Mouse (Mus musculus) liver, adult 10 weeks (tissue): ENCODE data around the gene Sla2. TPM values are rescaled to one million over a fixed set of nuclear protein-coding genes. Genes with fewer than 3 reads are reported as not detected.

Experiments
- polyA plus RNA-seq: library from polyadenylated mRNA; stranded (reverse); fragments of 350-450 nt; fragmentation: Illumina TruSeq; extraction: RNeasy Lipid Tissue Mini Kit (QIAGEN cat#74804); gene quantifications from one replicate; pipeline ENCODE4 v1.2.3, GENCODE M21; 2014; ENCODE audit warnings: low read depth, low replicate concordance

The Sla2 gene
- polyA plus RNA-seq = not detected

DNA sequence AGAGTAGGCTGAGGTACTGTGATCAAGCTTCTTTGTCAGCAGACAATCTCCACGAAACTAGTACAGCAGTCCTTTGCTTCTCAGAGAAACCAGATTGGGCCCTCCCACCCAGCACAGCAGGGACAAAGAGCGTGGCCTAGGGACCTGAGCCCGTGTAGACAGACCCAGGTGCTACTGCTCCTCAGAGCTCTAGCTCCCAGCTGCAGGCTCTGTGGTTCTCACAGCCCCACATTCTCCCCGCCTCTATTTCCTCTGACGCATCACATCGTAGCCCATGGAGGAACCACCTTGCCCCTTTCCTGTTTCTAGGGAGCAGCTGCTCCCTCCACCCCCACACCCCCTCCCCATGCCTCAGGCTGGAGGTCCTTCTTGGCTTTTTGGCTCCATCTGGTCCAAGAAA lies at the start of gene Sla2:
Gene Sla2 (minus strand): TSS at position 176 of the 400 bp plus-strand sequence.

DNA sequence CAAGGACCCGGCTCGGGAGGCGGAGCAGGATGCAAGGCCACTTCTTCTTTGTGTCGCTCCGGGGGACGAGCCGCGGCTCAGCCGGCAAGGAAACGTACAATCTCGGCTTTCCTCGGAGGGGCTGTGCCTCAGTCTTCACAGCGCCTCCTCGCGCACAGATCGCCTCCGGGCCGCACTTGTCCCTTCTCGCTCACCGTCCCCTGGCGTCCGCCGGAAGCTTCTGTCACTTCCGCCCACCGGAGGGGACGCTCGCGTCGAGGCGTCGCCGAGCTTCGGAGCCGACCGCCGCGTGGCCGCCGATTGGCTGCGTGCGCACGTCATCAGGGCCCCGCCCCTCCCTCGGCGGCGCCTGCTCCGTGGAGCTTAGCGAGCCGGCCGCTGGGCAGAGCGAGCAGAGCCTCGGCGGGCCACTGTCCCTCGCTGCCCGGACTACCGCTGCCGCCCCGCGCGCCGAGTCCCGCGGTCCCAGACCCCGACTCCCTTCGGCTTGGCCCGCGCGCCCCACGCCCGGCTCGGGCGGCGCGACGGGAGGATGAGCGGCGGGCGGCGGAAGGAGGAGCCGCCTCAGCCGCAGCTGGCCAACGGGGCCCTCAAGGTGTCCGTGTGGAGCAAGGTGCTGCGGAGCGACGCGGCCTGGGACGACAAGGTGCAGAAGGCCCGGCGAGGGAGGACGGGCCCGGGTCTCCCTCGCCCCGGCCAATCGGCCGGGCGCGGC lies 24.1 kb downstream of the Sla2 start, which contains the start of gene Rab5if:
Gene Rab5if (plus strand): TSS at position 357 of the 715 bp plus-strand sequence.

GRCm38 (mm10) chr2:156857835-156858234 lies 29.2 kb downstream of the Sla2 start, which contains the start of gene 4930518I15Rik:
4930518I15Rik (minus strand) TSS chr2:156857946.

GRCm38 (mm10) chr2:156839319-156840191 lies 47.4 kb downstream of the Sla2 start, which contains the start of gene Tgif2:
Tgif2 (plus strand) TSS chr2:156840007.

Other genes starting within 250 kb of the Sla2 start
- gene Myl9, start 111.8 kb downstream of the Sla2 start, polyA plus RNA-seq = not detected
- gene Tgif2, start 47.2 kb downstream of the Sla2 start, polyA plus RNA-seq = 0.19 TPM
- 0.79 TPM for gene 4930518I15Rik, start 29.2 kb downstream of the Sla2 start, polyA plus RNA-seq
- gene Rab5if, start 24.1 kb downstream of the Sla2 start, polyA plus RNA-seq = 151 TPM
- gene Ndrg3, start 104.9 kb upstream of the Sla2 start, polyA plus RNA-seq = 15.0 TPM
- 1.4 TPM for gene Dsn1, start 120.0 kb upstream of the Sla2 start, polyA plus RNA-seq
- 0.05 TPM for gene Soga1, start 192.1 kb upstream of the Sla2 start, polyA plus RNA-seq
- not detected for gene Tldc2, start 199.9 kb upstream of the Sla2 start, polyA plus RNA-seq
- 43.8 TPM for gene Samhd1, start 248.1 kb upstream of the Sla2 start, polyA plus RNA-seq